Mouse (Mus musculus): ENCODE data around the gene Asphd1. TPM values are rescaled to one million over a fixed set of nuclear protein-coding genes. Genes with fewer than 3 reads are reported as not detected.

Gene Asphd1
- polyA plus RNA-seq, 1 experiment: 0.07 TPM

DNA sequence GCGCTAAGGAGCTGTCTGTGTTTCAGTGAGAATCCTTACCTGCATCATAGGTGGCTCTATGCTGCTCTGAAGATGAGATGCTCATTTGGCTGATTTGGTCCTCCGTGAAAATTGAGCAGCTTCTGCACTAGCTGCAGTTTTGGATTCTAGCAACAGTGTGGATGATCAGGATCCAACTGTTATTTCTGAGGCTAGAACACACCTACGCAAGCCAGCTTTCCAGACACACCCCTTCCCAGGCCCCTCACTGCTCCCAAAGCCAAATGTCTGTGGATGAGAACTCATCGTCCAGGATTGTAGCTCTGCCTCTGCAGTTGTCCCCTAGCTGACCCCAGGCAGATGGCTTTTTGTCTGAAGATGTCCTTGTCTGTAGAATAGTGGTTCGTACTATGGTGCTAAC is 11.7 kb upstream of the Asphd1 start:
- H3K4me3 ChIP-seq (ENCODE audit: insufficient read depth, poor library complexity, severe bottlenecking): no peak overlapping the region
- H3K27me3 ChIP-seq (ENCODE audit: control insufficient read depth, insufficient read depth, insufficient read length): peaks cover 58% of the 10 kb centered on the region
- no peaks in the 10 kb centered on the region for H3K79me3 ChIP-seq (ENCODE audit: low read depth)
- H3K79me2 ChIP-seq (ENCODE audit: control insufficient read depth, insufficient read depth): no peaks in the 10 kb centered on the region
- no peak for TF ChIP-seq CTCF (IDR thresholded peaks at IDR 0.05; ENCODE audit: control insufficient read depth, insufficient read depth, insufficient read length)
- TF ChIP-seq CEBPB (IDR thresholded peaks at IDR 0.05; ENCODE audit: low read depth): no peak
- no peak for TF ChIP-seq MYOD1 (IDR thresholded peaks at IDR 0.05; ENCODE audit: control insufficient read depth, insufficient read length, low read depth)
- TF ChIP-seq FOSL1 (IDR thresholded peaks at IDR 0.05; ENCODE audit: insufficient read depth, low read length, poor library complexity, severe bottlenecking): no peak
- H3K36me3 ChIP-seq (ENCODE audit: control insufficient read depth, insufficient read depth): no peaks in the 10 kb centered on the region
- no peak overlapping the region for H3ac ChIP-seq (ENCODE audit: control insufficient read depth, insufficient read length, low read depth)

GRCm38 (mm10) chr7:126959780-126960179 is 10.4 kb upstream of the Asphd1 start:
- TF ChIP-seq USF1 (IDR thresholded peaks at IDR 0.05; ENCODE audit: low read depth) (no peak), CTCF (IDR thresholded peaks at IDR 0.05; ENCODE audit: control insufficient read depth, insufficient read depth, insufficient read length) (no peak), FOSL1 (IDR thresholded peaks at IDR 0.05; ENCODE audit: insufficient read depth, low read length, poor library complexity, severe bottlenecking) (no peak), MAX (IDR thresholded peaks at IDR 0.05) (no peak), CEBPB (IDR thresholded peaks at IDR 0.05; ENCODE audit: low read depth) (no peak), MYOD1 (IDR thresholded peaks at IDR 0.05; ENCODE audit: control insufficient read depth, insufficient read length, low read depth) (no peak), MYOG (IDR thresholded peaks at IDR 0.05; ENCODE audit: control insufficient read depth, extremely low read depth, insufficient read length) (no peak)
- Histone ChIP-seq H3ac (ENCODE audit: control insufficient read depth, insufficient read length, low read depth) (no peak overlapping the region), H3K4me3 (ENCODE audit: insufficient read depth, poor library complexity, severe bottlenecking) (no peak overlapping the region), H3K79me2 (ENCODE audit: control insufficient read depth, insufficient read depth) (no peaks in the 10 kb centered on the region), H3K27me3 (ENCODE audit: control insufficient read depth, insufficient read depth, insufficient read length) (peaks cover 60% of the 10 kb centered on the region), H3K36me3 (ENCODE audit: control insufficient read depth, insufficient read depth) (no peaks in the 10 kb centered on the region), H3K79me3 (ENCODE audit: low read depth) (no peaks in the 10 kb centered on the region)

- Histone ChIP-seq H3K27me3 (ENCODE audit: control insufficient read depth, insufficient read depth, insufficient read length) (peaks cover 52% of the 10 kb centered on the region), H3ac (ENCODE audit: control insufficient read depth, insufficient read length, low read depth) (no peak overlapping the region), H3K79me3 (ENCODE audit: low read depth) (no peaks in the 10 kb centered on the region), H3K4me3 (ENCODE audit: insufficient read depth, poor library complexity, severe bottlenecking) (no peak overlapping the region), H3K79me2 (ENCODE audit: control insufficient read depth, insufficient read depth) (no peaks in the 10 kb centered on the region), H3K36me3 (ENCODE audit: control insufficient read depth, insufficient read depth) (no peaks in the 10 kb centered on the region)
- TF ChIP-seq MYOG (IDR thresholded peaks at IDR 0.05; ENCODE audit: control insufficient read depth, extremely low read depth, insufficient read length): no peak
- TF ChIP-seq CTCF (IDR thresholded peaks at IDR 0.05; ENCODE audit: control insufficient read depth, insufficient read depth, insufficient read length): no peak
- no peak for TF ChIP-seq CEBPB (IDR thresholded peaks at IDR 0.05; ENCODE audit: low read depth)
- no peak for TF ChIP-seq FOSL1 (IDR thresholded peaks at IDR 0.05; ENCODE audit: insufficient read depth, low read length, poor library complexity, severe bottlenecking)
- TF ChIP-seq MAX (IDR thresholded peaks at IDR 0.05): no peak
- TF ChIP-seq USF1 (IDR thresholded peaks at IDR 0.05; ENCODE audit: low read depth): no peak
- TF ChIP-seq MYOD1 (IDR thresholded peaks at IDR 0.05; ENCODE audit: control insufficient read depth, insufficient read length, low read depth): no peak
These were observed 5.7 kb upstream of the Asphd1 start for GRCm38 (mm10) chr7:126955125-126955524.

GRCm38 (mm10) chr7:126952646-126953045 is 3.3 kb upstream of the Asphd1 start:
- Histone ChIP-seq H3K36me3 (ENCODE audit: control insufficient read depth, insufficient read depth) (no peaks in the 10 kb centered on the region), H3K79me3 (ENCODE audit: low read depth) (no peaks in the 10 kb centered on the region), H3ac (ENCODE audit: control insufficient read depth, insufficient read length, low read depth) (no peak overlapping the region), H3K27me3 (ENCODE audit: control insufficient read depth, insufficient read depth, insufficient read length) (peaks cover 32% of the 10 kb centered on the region), H3K79me2 (ENCODE audit: control insufficient read depth, insufficient read depth) (no peaks in the 10 kb centered on the region), H3K4me3 (ENCODE audit: insufficient read depth, poor library complexity, severe bottlenecking) (no peak overlapping the region)
- no peak for TF ChIP-seq MAX (IDR thresholded peaks at IDR 0.05)
- no peak for TF ChIP-seq CTCF (IDR thresholded peaks at IDR 0.05; ENCODE audit: control insufficient read depth, insufficient read depth, insufficient read length)
- no peak for TF ChIP-seq CEBPB (IDR thresholded peaks at IDR 0.05; ENCODE audit: low read depth)
- no peak for TF ChIP-seq MYOD1 (IDR thresholded peaks at IDR 0.05; ENCODE audit: control insufficient read depth, insufficient read length, low read depth)
- no peak for TF ChIP-seq MYOG (IDR thresholded peaks at IDR 0.05; ENCODE audit: control insufficient read depth, extremely low read depth, insufficient read length)
- TF ChIP-seq FOSL1 (IDR thresholded peaks at IDR 0.05; ENCODE audit: insufficient read depth, low read length, poor library complexity, severe bottlenecking): no peak
- TF ChIP-seq USF1 (IDR thresholded peaks at IDR 0.05; ENCODE audit: low read depth): no peak

DNA sequence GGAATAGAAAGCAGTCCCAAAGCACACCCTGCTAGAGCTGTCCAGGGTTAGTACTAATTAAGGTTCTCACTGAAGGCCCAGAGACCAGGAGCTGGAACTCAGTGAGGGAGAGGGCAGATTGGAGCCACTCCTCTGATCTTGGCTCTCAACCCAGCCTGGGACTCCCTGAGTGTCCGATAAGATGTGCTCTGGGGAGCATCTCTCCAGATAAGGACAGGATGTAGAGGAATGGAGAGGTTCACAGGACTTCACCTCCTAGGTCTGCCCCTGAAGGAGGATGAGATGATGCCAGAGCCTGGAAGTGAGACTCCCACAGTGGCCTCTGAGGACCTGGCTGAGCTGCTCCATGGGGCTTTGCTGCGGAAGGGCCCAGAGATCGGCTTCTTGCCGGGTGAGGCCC is 2.4 kb upstream of the Asphd1 start:
- peaks cover 30% of the 10 kb centered on the region for H3K27me3 ChIP-seq (ENCODE audit: control insufficient read depth, insufficient read depth, insufficient read length)
- TF ChIP-seq CTCF (IDR thresholded peaks at IDR 0.05; ENCODE audit: control insufficient read depth, insufficient read depth, insufficient read length): no peak
- no peak for TF ChIP-seq MAX (IDR thresholded peaks at IDR 0.05)
- no peak for TF ChIP-seq CEBPB (IDR thresholded peaks at IDR 0.05; ENCODE audit: low read depth)
- TF ChIP-seq MYOG (IDR thresholded peaks at IDR 0.05; ENCODE audit: control insufficient read depth, extremely low read depth, insufficient read length): no peak
- TF ChIP-seq USF1 (IDR thresholded peaks at IDR 0.05; ENCODE audit: low read depth): no peak
- TF ChIP-seq FOSL1 (IDR thresholded peaks at IDR 0.05; ENCODE audit: insufficient read depth, low read length, poor library complexity, severe bottlenecking): no peak
- no peaks in the 10 kb centered on the region for H3K36me3 ChIP-seq (ENCODE audit: control insufficient read depth, insufficient read depth)
- H3ac ChIP-seq (ENCODE audit: control insufficient read depth, insufficient read length, low read depth): no peak overlapping the region
- H3K4me3 ChIP-seq (ENCODE audit: insufficient read depth, poor library complexity, severe bottlenecking): no peak overlapping the region
- no peaks in the 10 kb centered on the region for H3K79me2 ChIP-seq (ENCODE audit: control insufficient read depth, insufficient read depth)
- H3K79me3 ChIP-seq (ENCODE audit: low read depth): no peaks in the 10 kb centered on the region

Measured in C2C12 (cell line).